Mouse (Mus musculus) embryonic facial prominence, embryonic 14.5 days (tissue): Measurements from ENCODE around the gene Miga1. TPM values are rescaled to one million over a fixed set of nuclear protein-coding genes. Genes with fewer than 3 reads are reported as not detected.
A peak's percentile ranks its signal among the peaks of the same experiment; 100 is the strongest.

Experiments
- ATAC-seq: fragments of 200-750 bp; cut with Nextera tagmentation; 2 replicates; pipeline ENCODE4 v1.8.0; 2017; ENCODE audit warnings: low read depth, moderate number of reproducible peaks, moderate TSS enrichment
- DNase-seq: peaks from one replicate; pipeline ENCODE4 v3.0.0-alpha.2; 2015; ENCODE audit warnings: low spot score
- H3K27ac ChIP-seq: fragments of 300-500 bp; sonication (generic); replicated peaks from 2 replicates; pipeline ENCODE4 v1.5.1; 2014; ENCODE audit warnings: low read depth, mild to moderate bottlenecking, low read length, moderate library complexity
- H3K27me3 ChIP-seq: fragments of 300-500 bp; sonication (generic); replicated peaks from 2 replicates; pipeline ENCODE4 v1.6.1; 2014; ENCODE audit warnings: low read length; ENCODE audit not compliant: control insufficient read depth, insufficient read depth
- H3K36me3 ChIP-seq: fragments of 300-500 bp; sonication (generic); 2 replicates; pipeline ENCODE4 v1.6.1; 2014; ENCODE audit warnings: low read length, mixed read lengths; ENCODE audit not compliant: control insufficient read depth, insufficient read depth
- H3K4me1 ChIP-seq: fragments of 300-500 bp; sonication (generic); 2 replicates; pipeline ENCODE4 v1.6.1; 2014; ENCODE audit warnings: antibody characterized with exemption, low read length; ENCODE audit not compliant: control insufficient read depth, insufficient read depth
- H3K4me2 ChIP-seq: fragments of 300-500 bp; sonication (generic); 2 replicates; pipeline ENCODE4 v1.6.1; 2014; ENCODE audit warnings: low read depth, mild to moderate bottlenecking, low read length, moderate library complexity, mixed read lengths
- H3K4me3 ChIP-seq: fragments of 300-500 bp; sonication (generic); 2 replicates; pipeline ENCODE4 v1.5.1; 2014; ENCODE audit warnings: low read depth, mild to moderate bottlenecking, low read length
- H3K9ac ChIP-seq: fragments of 300-500 bp; sonication (generic); 2 replicates; pipeline ENCODE4 v1.6.1; 2014; ENCODE audit warnings: low read depth, mild to moderate bottlenecking, low read length, moderate library complexity, mixed read lengths
- H3K9me3 ChIP-seq: fragments of 300-500 bp; sonication (generic); 2 replicates; pipeline ENCODE4 v1.6.1; 2016; ENCODE audit warnings: low read length; ENCODE audit not compliant: control insufficient read depth
- WGBS: fragments of 180-500 bp; shearing (Covaris S2); extraction: QIAGEN DNeasy Blood & Tissue Kit; methylation state at CpG from one replicate; pipeline ENCODE4 v1.1.7; 2014; 5-methylcytosine and 5-hydroxymethylcytosine counted together
- polyA plus RNA-seq: library from polyadenylated mRNA; unstranded; fragments of >200 nt; fragmentation: Nextera tagmentation; extraction: Ambion mirVana; gene quantifications from 2 replicates; pipeline ENCODE4 v1.2.1, GENCODE M21; 2014

Miga1 gene
- polyA plus RNA-seq, 1 experiment from 2014 or later: 17.3 TPM

DNA sequence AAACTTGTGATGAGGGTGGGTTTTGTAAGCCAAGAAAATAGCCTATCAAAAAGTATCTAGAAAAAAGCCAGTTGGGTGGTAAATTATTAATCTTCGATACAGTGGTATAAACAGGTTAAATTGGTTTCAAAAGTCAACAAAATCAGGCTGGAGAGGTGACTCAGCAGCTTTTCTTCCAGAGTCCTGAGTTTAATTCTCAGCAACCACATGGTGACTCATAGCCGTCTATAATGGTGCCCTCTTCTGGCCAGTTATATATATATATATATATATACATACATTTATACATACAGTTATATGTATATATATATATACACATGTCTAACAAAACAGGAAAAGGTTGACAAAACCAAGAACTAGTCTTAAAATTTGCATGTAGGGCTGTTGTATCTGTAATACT lies 101.4 kb downstream of the Miga1 start:
- H3K4me3 ChIP-seq: no peak overlapping the region
- no peaks in the 10 kb centered on the region for H3K9me3 ChIP-seq
- ATAC-seq: no peak
- H3K27ac ChIP-seq: no peak overlapping the region
- peak; percentile 41 for DNase-seq
- no peaks in the 10 kb centered on the region for H3K4me1 ChIP-seq
- WGBS: 68% methylated on average over 2 of the region's 2 CpGs
- H3K4me2 ChIP-seq: no peak overlapping the region
- no peak overlapping the region for H3K9ac ChIP-seq
- peaks cover 51% of the 10 kb centered on the region for H3K36me3 ChIP-seq
- H3K27me3 ChIP-seq: no peaks in the 10 kb centered on the region

DNA sequence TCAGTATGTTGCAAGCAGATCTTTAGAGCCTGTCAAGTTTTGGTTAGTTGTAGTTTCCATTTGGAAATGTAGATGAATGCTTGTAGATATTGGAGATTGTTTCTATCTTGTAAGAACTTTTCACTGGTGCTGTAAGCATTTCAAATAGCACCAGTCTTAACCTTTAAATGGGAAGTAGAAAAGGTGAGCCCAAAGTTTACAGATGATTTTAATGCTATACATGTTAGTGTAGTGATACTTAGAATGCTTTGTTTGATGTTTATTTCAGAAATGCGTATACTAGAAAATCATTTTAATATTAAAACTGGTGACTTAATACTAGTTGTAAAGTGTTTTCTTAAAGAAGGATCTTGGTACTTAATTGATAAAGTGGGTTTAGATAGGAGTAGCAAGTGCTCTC lies 104.4 kb downstream of the Miga1 start:
- ATAC-seq: no peak
- no peaks in the 10 kb centered on the region for H3K27me3 ChIP-seq
- H3K36me3 ChIP-seq: peaks cover 75% of the 10 kb centered on the region
- H3K9me3 ChIP-seq: no peaks in the 10 kb centered on the region
- no peak overlapping the region for H3K4me2 ChIP-seq
- no peak overlapping the region for H3K27ac ChIP-seq
- WGBS: 97% methylated on average over 1 of the region's 1 CpGs
- DNase-seq: no peak
- no peak overlapping the region for H3K4me3 ChIP-seq
- H3K4me1 ChIP-seq: no peaks in the 10 kb centered on the region
- no peak overlapping the region for H3K9ac ChIP-seq

DNA sequence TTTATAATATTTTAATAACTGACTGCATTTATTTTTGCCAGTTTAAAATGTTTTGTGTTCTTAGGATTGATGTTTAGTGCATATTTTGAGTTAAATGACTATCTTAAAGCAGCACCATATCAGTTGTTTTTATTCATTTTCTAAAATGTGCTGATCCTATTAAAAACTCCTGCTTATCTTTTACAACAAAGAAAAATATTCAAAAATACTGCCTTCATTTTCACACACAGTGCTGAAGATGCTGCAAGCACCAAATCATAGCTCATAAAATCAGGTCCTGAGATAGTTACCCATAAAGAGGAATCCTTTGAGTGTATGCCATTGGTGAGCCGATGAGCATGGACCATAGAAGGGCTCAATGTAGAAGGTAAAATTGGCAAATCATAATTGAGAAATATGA lies 105.0 kb downstream of the Miga1 start:
- peaks cover 77% of the 10 kb centered on the region for H3K36me3 ChIP-seq

DNA sequence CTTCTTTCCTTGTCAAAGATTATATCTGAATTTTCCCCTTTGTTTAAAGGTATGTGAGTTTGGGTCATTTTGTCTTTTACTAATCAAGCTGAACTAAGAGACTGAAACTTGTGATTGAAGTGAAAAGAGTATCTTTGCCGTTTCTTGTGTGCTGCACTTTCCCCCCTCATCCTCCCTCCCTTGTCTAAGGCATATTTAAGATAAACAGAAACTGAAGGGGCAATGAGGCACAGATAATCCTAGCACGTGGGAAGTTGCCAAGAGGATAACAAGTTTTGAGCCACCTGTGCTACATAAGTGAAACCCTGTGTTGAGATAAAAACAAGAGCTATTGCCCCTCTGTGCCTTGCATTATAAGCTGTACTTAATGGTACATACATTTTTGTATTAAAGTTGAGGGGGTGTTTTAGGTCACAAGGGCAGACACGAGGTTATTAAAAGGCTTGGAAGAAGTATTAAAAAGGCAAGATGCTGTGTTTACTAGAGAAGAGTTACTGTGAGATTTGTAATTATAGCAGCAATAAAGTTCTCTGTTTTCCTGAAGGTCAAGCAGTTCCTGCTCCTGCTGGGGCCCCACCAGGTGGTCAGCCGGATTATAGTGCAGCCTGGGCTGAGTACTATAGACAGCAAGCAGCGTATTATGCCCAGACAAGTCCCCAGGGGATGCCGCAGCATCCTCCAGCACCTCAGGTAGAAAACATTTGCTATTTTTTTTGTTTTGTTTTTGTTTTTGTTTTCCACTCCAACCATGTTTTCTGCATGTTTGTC lies 108.7 kb downstream of the Miga1 start:
- H3K36me3 ChIP-seq: peaks cover 83% of the 10 kb centered on the region

More for the DNA sequence above, 105.0 kb downstream of the Miga1 start:
- Histone ChIP-seq H3K27me3 (no peaks in the 10 kb centered on the region), H3K9me3 (no peaks in the 10 kb centered on the region), H3K4me3 (no peak overlapping the region), H3K27ac (no peak overlapping the region), H3K9ac (no peak overlapping the region), H3K4me2 (no peak overlapping the region), H3K4me1 (no peaks in the 10 kb centered on the region)
- DNase-seq (no peak), ATAC-seq (no peak)
- 90% methylated on average over 1 of the region's 1 CpGs for WGBS

DNA sequence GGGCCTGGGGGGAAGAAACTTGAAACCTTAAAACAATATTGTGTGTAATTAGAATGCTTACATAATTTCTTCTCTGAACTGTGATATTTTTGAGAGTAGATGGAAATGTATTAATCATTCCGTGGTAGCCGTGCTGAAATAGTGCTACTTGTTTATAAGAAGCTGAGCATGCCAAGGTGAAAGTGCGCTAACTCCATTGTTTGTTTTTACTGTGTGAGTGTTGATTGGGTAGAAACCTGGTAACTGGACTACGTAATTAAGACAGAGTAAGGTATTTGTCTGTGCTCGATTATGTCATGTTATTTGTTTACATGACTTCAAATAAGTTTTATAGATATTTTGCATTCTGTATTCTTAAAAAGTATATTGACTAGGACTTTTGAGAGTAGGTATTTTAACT lies 110.9 kb downstream of the Miga1 start:
- H3K4me1 ChIP-seq: no peaks in the 10 kb centered on the region
- no peak for ATAC-seq
- H3K4me2 ChIP-seq: no peak overlapping the region
- no peak overlapping the region for H3K9ac ChIP-seq
- peaks cover 90% of the 10 kb centered on the region for H3K36me3 ChIP-seq
- H3K9me3 ChIP-seq: no peaks in the 10 kb centered on the region
- DNase-seq: no peak
- H3K27me3 ChIP-seq: no peaks in the 10 kb centered on the region
- H3K27ac ChIP-seq: no peak overlapping the region
- 84% methylated on average over 5 of the region's 5 CpGs for WGBS
- no peak overlapping the region for H3K4me3 ChIP-seq

More for the DNA sequence above, 108.7 kb downstream of the Miga1 start:
- no peak overlapping the region for H3K9ac ChIP-seq
- no peak overlapping the region for H3K4me2 ChIP-seq
- no peak overlapping the region for H3K27ac ChIP-seq
- H3K27me3 ChIP-seq: no peaks in the 10 kb centered on the region
- WGBS: 64% methylated on average over 6 of the region's 6 CpGs
- no peak for ATAC-seq
- DNase-seq: no peak
- H3K9me3 ChIP-seq: no peaks in the 10 kb centered on the region
- H3K4me1 ChIP-seq: no peaks in the 10 kb centered on the region
- no peak overlapping the region for H3K4me3 ChIP-seq

DNA sequence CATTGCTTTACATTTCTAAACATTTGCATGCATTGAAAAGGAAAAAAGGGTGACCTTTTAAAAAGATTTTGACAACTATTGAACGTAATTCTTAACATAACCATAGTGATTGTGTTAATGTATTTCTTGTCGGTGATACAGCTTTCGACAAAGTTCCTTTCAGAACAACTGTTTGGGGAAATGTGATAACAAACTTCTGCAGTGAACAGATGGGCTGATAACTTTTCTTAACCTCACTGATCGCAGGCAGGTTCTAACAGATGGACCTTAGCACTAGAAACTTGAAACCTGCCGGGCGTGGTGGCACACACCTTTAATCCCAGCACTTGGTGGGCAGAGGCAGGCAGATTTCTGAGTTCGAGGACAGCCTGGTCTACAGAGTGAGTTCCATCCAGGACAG lies 111.4 kb downstream of the Miga1 start:
- Histone ChIP-seq H3K4me1 (no peaks in the 10 kb centered on the region), H3K36me3 (peaks cover 90% of the 10 kb centered on the region), H3K4me3 (no peak overlapping the region), H3K27ac (no peak overlapping the region), H3K4me2 (no peak overlapping the region), H3K9me3 (no peaks in the 10 kb centered on the region), H3K27me3 (no peaks in the 10 kb centered on the region), H3K9ac (no peak overlapping the region)
- ATAC-seq (no peak), DNase-seq (no peak)
- WGBS: 94% methylated on average over 7 of the region's 7 CpGs

DNA sequence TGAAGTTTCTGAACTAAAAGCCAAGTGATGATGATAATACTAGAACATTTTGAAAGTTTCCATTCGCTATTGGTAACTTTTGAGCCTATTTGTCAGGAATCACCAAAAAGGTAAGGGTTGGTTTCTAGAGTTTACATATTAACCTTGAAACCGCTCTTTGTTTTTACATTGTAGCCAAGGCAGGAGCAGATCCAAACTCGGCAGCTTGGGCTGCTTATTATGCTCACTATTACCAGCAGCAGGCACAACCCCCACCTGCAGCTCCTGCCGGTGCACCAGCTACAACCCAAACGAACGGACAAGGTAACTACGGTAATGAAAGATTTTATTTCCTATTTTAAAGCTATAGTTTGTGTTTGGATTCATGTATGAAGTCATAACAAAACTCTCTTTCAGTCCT lies 114.3 kb downstream of the Miga1 start:
- Histone ChIP-seq H3K4me2 (no peak overlapping the region), H3K36me3 (peaks cover 94% of the 10 kb centered on the region), H3K27me3 (no peaks in the 10 kb centered on the region), H3K27ac (no peak overlapping the region), H3K9ac (no peak overlapping the region), H3K4me3 (no peak overlapping the region), H3K4me1 (no peaks in the 10 kb centered on the region), H3K9me3 (no peaks in the 10 kb centered on the region)
- WGBS: 89% methylated on average over 7 of the region's 7 CpGs
- ATAC-seq (no peak), DNase-seq (no peak)

DNA sequence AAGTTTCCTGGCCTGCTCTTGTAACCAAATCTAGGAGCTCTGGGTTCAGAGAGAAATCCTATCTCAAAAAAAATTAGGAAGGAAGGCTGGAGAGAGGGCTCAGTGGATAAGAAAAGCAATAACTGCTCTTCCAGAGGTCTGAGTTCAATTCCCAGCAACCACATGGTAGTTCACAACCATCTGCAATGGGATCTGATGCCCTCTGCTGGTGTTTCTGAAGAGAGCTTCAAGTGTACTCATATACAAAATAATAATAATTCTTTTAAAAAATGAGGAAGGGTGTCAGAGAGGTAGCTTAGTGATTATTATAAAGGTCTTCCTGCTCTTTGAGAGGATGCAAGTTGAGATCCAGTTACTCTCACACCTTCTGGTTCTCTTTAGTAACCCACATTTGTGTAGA lies 115.3 kb downstream of the Miga1 start:
- H3K27ac ChIP-seq: no peak overlapping the region
- no peak for DNase-seq
- no peaks in the 10 kb centered on the region for H3K4me1 ChIP-seq
- no peak overlapping the region for H3K9ac ChIP-seq
- ATAC-seq: no peak
- H3K36me3 ChIP-seq: peaks cover 96% of the 10 kb centered on the region
- no peak overlapping the region for H3K4me3 ChIP-seq
- H3K27me3 ChIP-seq: no peaks in the 10 kb centered on the region
- no peaks in the 10 kb centered on the region for H3K9me3 ChIP-seq
- H3K4me2 ChIP-seq: no peak overlapping the region
